Mouse (Mus musculus) myocyte (in vitro differentiated cells): Measurements from ENCODE around the gene Mgst2. TPM values are rescaled to one million over a fixed set of nuclear protein-coding genes. Genes with fewer than 3 reads are reported as not detected.

Experiments
- H3K27me3 ChIP-seq: one replicate; pipeline ENCODE4 v1.6.1; 2011; ENCODE audit not compliant: control insufficient read depth, insufficient read depth, insufficient read length
- H3K36me3 ChIP-seq: one replicate; pipeline ENCODE4 v1.6.1; 2011; ENCODE audit not compliant: control insufficient read depth, insufficient read depth
- H3K4me2 ChIP-seq: one replicate; pipeline ENCODE4 v1.6.1; 2011; ENCODE audit warnings: low read depth, control low read depth
- H3K4me3 ChIP-seq: one replicate; pipeline ENCODE4 v1.5.1; 2011; ENCODE audit warnings: mild to moderate bottlenecking, control low read depth, moderate library complexity
- H3K79me2 ChIP-seq: one replicate; pipeline ENCODE4 v1.6.1; 2011; ENCODE audit not compliant: control insufficient read depth, insufficient read depth
- H3ac ChIP-seq: one replicate; pipeline ENCODE4 v1.6.1; 2011; ENCODE audit not compliant: control insufficient read depth, insufficient read length
- CEBPB ChIP-seq: IDR thresholded peaks from 2 replicates; pipeline ENCODE4 v1.6.1; 2011; ENCODE audit warnings: mild to moderate bottlenecking, moderate library complexity; ENCODE audit not compliant: poor library complexity, insufficient read depth, severe bottlenecking
- E2F4 ChIP-seq: IDR thresholded peaks from one replicate; pipeline ENCODE4 v1.6.1; 2011; ENCODE audit warnings: mild to moderate bottlenecking, control low read depth, moderate library complexity; ENCODE audit not compliant: insufficient read depth
- MAX ChIP-seq: IDR thresholded peaks from one replicate; pipeline ENCODE4 v1.6.1; 2011; ENCODE audit warnings: low read depth, mild to moderate bottlenecking, control low read depth
- MYOD1 ChIP-seq, 3 experiments: IDR thresholded peaks; one replicate each; pipeline ENCODE4 v1.6.1; 2011; ENCODE audit warnings: control low read depth in 2 of 3, low read depth in 2 of 3, mild to moderate bottlenecking in 2 of 3, moderate library complexity in 1 of 3; ENCODE audit not compliant: insufficient read length in 2 of 3, control insufficient read depth in 1 of 3
- MYOG ChIP-seq, 3 experiments: IDR thresholded peaks; one replicate each; pipeline ENCODE4 v1.6.1; 2011; ENCODE audit warnings: control low read depth in 2 of 3, low read depth in 2 of 3, mild to moderate bottlenecking in 2 of 3; ENCODE audit not compliant: insufficient read length in 2 of 3, control insufficient read depth in 1 of 3, insufficient read depth in 1 of 3
- POLR2A ChIP-seq: IDR thresholded peaks from one replicate; pipeline ENCODE4 v1.6.1; 2011; ENCODE audit warnings: low read depth, mild to moderate bottlenecking, control low read depth, moderate library complexity; ENCODE audit not compliant: insufficient read length
- POLR2AphosphoS2 ChIP-seq: IDR thresholded peaks from one replicate; pipeline ENCODE4 v1.6.1; 2011; ENCODE audit warnings: low read depth, control low read depth; ENCODE audit not compliant: insufficient read length
- REST ChIP-seq: IDR thresholded peaks from one replicate; pipeline ENCODE4 v1.6.1; 2011; ENCODE audit warnings: mild to moderate bottlenecking, control low read depth, moderate library complexity; ENCODE audit not compliant: insufficient read depth, insufficient read length
- SRF ChIP-seq: IDR thresholded peaks from one replicate; pipeline ENCODE4 v1.6.1; 2011; ENCODE audit warnings: low read depth; ENCODE audit not compliant: control insufficient read depth, insufficient read length
- TCF12 ChIP-seq: IDR thresholded peaks from one replicate; pipeline ENCODE4 v1.6.1; 2011; ENCODE audit warnings: mild to moderate bottlenecking, control low read depth; ENCODE audit not compliant: poor library complexity, insufficient read depth, severe bottlenecking
- TCF3 ChIP-seq: IDR thresholded peaks from one replicate; pipeline ENCODE4 v1.6.1; 2011; ENCODE audit warnings: low read depth, control low read depth; ENCODE audit not compliant: insufficient read length
- USF1 ChIP-seq: IDR thresholded peaks from one replicate; pipeline ENCODE4 v1.6.1; 2011; ENCODE audit warnings: low read depth, mild to moderate bottlenecking, control low read depth, moderate library complexity
- polyA plus RNA-seq: library from polyadenylated mRNA; unstranded; fragments of >200 nt; fragmentation: generic; extraction: Trizol; gene quantifications from one replicate; pipeline ENCODE4 v1.2.1, GENCODE M21; 2012; ENCODE audit warnings: missing spikeins

The Mgst2 gene
- polyA plus RNA-seq, result 3.0 TPM

GRCm38 (mm10) chr3:51660060-51660459, at the start of gene Mgst2:
Mgst2 (plus strand) TSS chr3:51660360.
- H3K27me3 ChIP-seq, result no peaks in the 10 kb centered on the region
- no peaks in the 10 kb centered on the region for H3K79me2 ChIP-seq
- H3K4me2 ChIP-seq, result peak within 1 kb of the TSS; percentile 50
- no peak within 1 kb of the TSS for H3ac ChIP-seq
- H3K4me3 ChIP-seq, result no peak within 1 kb of the TSS
- no peaks in the 10 kb centered on the region for H3K36me3 ChIP-seq
- TF ChIP-seq REST, result no peak
- no peak for TF ChIP-seq MYOD1 (IDR thresholded peaks at IDR 0.05; ENCODE audit: control insufficient read depth in 1 of 3, insufficient read length in 2 of 3, low read depth in 2 of 3)
- no peak for TF ChIP-seq TCF12
- no peak for TF ChIP-seq TCF3

GRCm38 (mm10) chr3:51611972-51612371, 48.2 kb upstream of the Mgst2 start:
- Histone ChIP-seq H3K27me3 (no peaks in the 10 kb centered on the region), H3K36me3 (no peaks in the 10 kb centered on the region)

DNA sequence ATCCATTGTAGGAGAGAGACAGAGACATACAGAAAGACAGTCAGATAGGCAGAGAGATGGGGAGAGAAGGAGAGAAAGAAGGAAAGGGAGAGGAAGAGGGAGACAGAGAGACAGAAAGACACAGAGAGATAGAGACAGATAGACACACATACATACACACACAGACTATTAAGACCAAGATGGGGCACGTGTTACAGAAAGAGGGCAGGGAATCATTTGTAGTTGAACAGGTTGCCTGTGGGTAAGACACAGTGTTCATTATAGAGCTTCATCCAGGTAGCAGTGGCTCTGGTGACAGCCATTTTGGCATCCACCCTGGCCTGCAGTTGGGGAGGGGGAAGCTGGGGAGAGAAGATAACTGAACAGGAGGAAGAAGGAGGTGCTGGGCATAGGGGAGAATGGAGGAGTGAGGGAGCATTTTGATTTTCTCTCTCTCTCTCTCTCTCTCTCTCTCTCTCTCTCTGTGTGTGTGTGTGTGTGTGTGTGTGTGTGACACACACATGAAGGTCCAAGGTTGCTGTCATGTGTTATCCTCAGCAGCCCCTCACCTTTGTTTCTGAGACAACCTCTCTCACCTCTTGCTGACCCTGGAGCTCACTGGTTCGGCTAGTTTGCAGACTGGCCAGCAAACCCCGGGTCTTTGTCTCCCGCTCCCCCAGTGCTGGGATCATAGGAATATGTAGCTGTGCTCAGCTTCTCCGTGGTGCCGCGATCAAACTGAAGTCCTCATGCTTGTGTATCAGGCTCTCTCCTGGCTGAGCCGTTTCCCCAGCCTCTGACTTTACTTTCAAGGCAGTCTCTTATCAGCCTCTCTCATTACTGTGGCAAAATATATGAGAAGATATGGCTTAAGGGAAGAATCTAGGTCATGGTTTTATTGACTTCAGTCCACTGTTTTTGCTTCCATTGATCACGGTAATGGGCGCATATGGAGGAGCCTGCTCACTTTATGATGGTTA, 47.5 kb upstream of the Mgst2 start:
- H3ac ChIP-seq, result no peak overlapping the region
- TF ChIP-seq MAX, result no peak
- no peak for TF ChIP-seq TCF3
- no peak for TF ChIP-seq SRF
- no peak for TF ChIP-seq CEBPB
- TF ChIP-seq USF1, result no peak
- no peak for TF ChIP-seq E2F4
- TF ChIP-seq MYOD1 (IDR thresholded peaks at IDR 0.05; ENCODE audit: control insufficient read depth in 1 of 3, insufficient read length in 2 of 3, low read depth in 2 of 3), result no peak
- TF ChIP-seq REST, result no peak
- TF ChIP-seq POLR2A, result no peak
- TF ChIP-seq MYOG (IDR thresholded peaks at IDR 0.05; ENCODE audit: control insufficient read depth in 1 of 3, insufficient read depth in 1 of 3, insufficient read length in 2 of 3, low read depth in 2 of 3), result no peak
- TF ChIP-seq POLR2AphosphoS2, result no peak
- TF ChIP-seq TCF12, result no peak
- no peaks in the 10 kb centered on the region for H3K36me3 ChIP-seq
- H3K4me2 ChIP-seq, result no peak overlapping the region
- H3K4me3 ChIP-seq, result no peak overlapping the region
- H3K27me3 ChIP-seq, result no peaks in the 10 kb centered on the region
- H3K79me2 ChIP-seq, result no peaks in the 10 kb centered on the region

More at GRCm38 (mm10) chr3:51611972-51612371, 48.2 kb upstream of the Mgst2 start:
- no peak for TF ChIP-seq TCF12
- no peak for TF ChIP-seq TCF3
- no peak for TF ChIP-seq POLR2A
- TF ChIP-seq REST, result no peak
- no peak for TF ChIP-seq CEBPB
- TF ChIP-seq SRF, result no peak
- no peak for TF ChIP-seq E2F4
- no peak for TF ChIP-seq POLR2AphosphoS2
- H3K4me2 ChIP-seq, result no peak overlapping the region
- H3ac ChIP-seq, result no peak overlapping the region
- no peaks in the 10 kb centered on the region for H3K79me2 ChIP-seq
- H3K4me3 ChIP-seq, result no peak overlapping the region

DNA sequence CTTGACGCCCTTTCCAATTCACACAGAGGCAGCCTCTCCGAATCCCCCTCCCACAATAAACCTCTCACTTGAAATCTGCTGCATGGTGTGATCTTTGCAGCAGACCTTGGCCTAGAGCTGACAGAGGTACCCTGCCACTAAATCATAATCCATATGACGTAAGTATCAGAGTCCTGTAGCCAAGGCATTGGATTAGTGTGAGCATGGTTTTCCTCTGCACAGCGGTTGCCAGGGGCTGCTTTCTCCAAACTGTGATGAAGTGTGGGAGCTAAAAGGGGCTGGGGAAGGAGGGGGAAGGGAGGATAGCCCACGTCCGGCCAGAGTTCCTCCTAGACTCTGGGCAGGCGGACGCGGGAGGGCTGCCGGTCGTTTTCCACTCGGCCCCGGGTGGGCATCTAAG, 45.9 kb upstream of the Mgst2 start:
- H3K4me3 ChIP-seq, result no peak overlapping the region
- H3ac ChIP-seq, result no peak overlapping the region
- H3K36me3 ChIP-seq, result no peaks in the 10 kb centered on the region
- no peaks in the 10 kb centered on the region for H3K27me3 ChIP-seq
- no peak overlapping the region for H3K4me2 ChIP-seq
- no peak for TF ChIP-seq E2F4
- TF ChIP-seq CEBPB, result no peak
- no peak for TF ChIP-seq MYOG (IDR thresholded peaks at IDR 0.05; ENCODE audit: control insufficient read depth in 1 of 3, insufficient read depth in 1 of 3, insufficient read length in 2 of 3, low read depth in 2 of 3)
- TF ChIP-seq TCF3, result no peak
- TF ChIP-seq REST, result no peak
- TF ChIP-seq SRF, result no peak
- no peak for TF ChIP-seq USF1
- no peak for TF ChIP-seq TCF12
- TF ChIP-seq MYOD1 (IDR thresholded peaks at IDR 0.05; ENCODE audit: control insufficient read depth in 1 of 3, insufficient read length in 2 of 3, low read depth in 2 of 3), result no peak
- TF ChIP-seq POLR2AphosphoS2, result no peak
- no peak for TF ChIP-seq POLR2A
- H3K79me2 ChIP-seq, result no peaks in the 10 kb centered on the region

DNA sequence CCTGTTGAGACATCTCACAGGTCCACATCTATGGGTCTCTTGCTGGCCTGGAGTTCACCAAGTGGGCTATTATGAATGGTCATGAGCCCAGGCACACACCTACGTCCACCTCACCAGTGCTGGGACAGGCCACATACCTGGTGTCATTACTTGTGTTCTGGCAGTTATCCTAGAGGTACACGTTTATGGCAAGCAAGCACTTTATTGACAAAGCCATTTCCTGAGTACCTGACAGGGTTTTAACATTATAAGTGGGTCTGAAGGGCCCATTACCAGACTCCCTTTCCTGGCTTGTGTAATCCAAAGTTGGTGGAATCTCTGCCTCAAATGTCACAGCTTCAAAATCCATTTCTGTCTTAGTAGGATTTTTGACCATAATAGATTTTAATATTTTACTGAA, 36.2 kb upstream of the Mgst2 start:
- Histone ChIP-seq H3K36me3 (no peaks in the 10 kb centered on the region), H3K27me3 (peaks cover 9% of the 10 kb centered on the region), H3K4me2 (no peak overlapping the region), H3K4me3 (no peak overlapping the region), H3ac (no peak overlapping the region), H3K79me2 (no peaks in the 10 kb centered on the region)
- no peak for TF ChIP-seq POLR2AphosphoS2
- no peak for TF ChIP-seq MAX
- no peak for TF ChIP-seq POLR2A
- no peak for TF ChIP-seq MYOD1 (IDR thresholded peaks at IDR 0.05; ENCODE audit: control insufficient read depth in 1 of 3, insufficient read length in 2 of 3, low read depth in 2 of 3)
- no peak for TF ChIP-seq SRF
- no peak for TF ChIP-seq E2F4
- TF ChIP-seq TCF3, result no peak
- TF ChIP-seq USF1, result no peak
- no peak for TF ChIP-seq CEBPB
- no peak for TF ChIP-seq REST
